Mouse (Mus musculus) cerebellum, adult 8-10 months (tissue): Measurements from ENCODE around the gene Mkrn1.
"Not testable (repeated sequence)": the region's sequence is repeated elsewhere in the genome, so short reads cannot be mapped to it uniquely, and the experiment has no call there.

Experiments
- DNase-seq: peaks from one replicate; pipeline ENCODE4 v3.0.0; 2022

Mkrn1 gene

GRCm38 (mm10) chr6:39419851-39420721 lies at the start of gene Mkrn1:
TSS of gene Mkrn1 (minus strand) at chr6:39420462.
- DNase-seq: peak; percentile 88

GRCm38 (mm10) chr6:39469427-39469826 lies 49.2 kb upstream of the Mkrn1 start:
- no peak for DNase-seq

GRCm38 (mm10) chr6:39462621-39463538 lies 42.6 kb upstream of the Mkrn1 start:
- DNase-seq: peak; percentile 80

- no peak for DNase-seq
These were observed 39.8 kb upstream of the Mkrn1 start for GRCm38 (mm10) chr6:39460040-39460439.

GRCm38 (mm10) chr6:39455339-39456160 lies 35.3 kb upstream of the Mkrn1 start:
- DNase-seq: no peak

GRCm38 (mm10) chr6:39454616-39455015 lies 34.4 kb upstream of the Mkrn1 start:
- DNase-seq: no peak

GRCm38 (mm10) chr6:39453564-39453963 lies 33.3 kb upstream of the Mkrn1 start:
- no peak for DNase-seq

GRCm38 (mm10) chr6:39451033-39451432 lies 30.8 kb upstream of the Mkrn1 start:
- DNase-seq: no peak

- no peak for DNase-seq
These were observed 30.3 kb upstream of the Mkrn1 start for GRCm38 (mm10) chr6:39450580-39450979.

- no peak for DNase-seq
These were observed 27.3 kb upstream of the Mkrn1 start for GRCm38 (mm10) chr6:39447429-39448185.

- DNase-seq: no peak
These were observed 25.7 kb upstream of the Mkrn1 start for GRCm38 (mm10) chr6:39445801-39446572.

- DNase-seq: no peak
These were observed 22.6 kb upstream of the Mkrn1 start for GRCm38 (mm10) chr6:39442786-39443287.

- DNase-seq: no peak
These were observed 19.9 kb upstream of the Mkrn1 start for GRCm38 (mm10) chr6:39440207-39440606.

- DNase-seq: not testable (repeated sequence)
These were observed 17.3 kb upstream of the Mkrn1 start for GRCm38 (mm10) chr6:39437519-39437918.

GRCm38 (mm10) chr6:39435875-39436274 lies 15.6 kb upstream of the Mkrn1 start:
- no peak for DNase-seq

GRCm38 (mm10) chr6:39434886-39435492 lies 14.7 kb upstream of the Mkrn1 start:
- DNase-seq: no peak

GRCm38 (mm10) chr6:39434111-39434885 lies 14.0 kb upstream of the Mkrn1 start:
- no peak for DNase-seq

- DNase-seq: no peak
These were observed 13.4 kb upstream of the Mkrn1 start for GRCm38 (mm10) chr6:39433701-39434100.

- no peak for DNase-seq
These were observed 12.9 kb upstream of the Mkrn1 start for GRCm38 (mm10) chr6:39433174-39433573.

- DNase-seq: no peak
These were observed 10.5 kb upstream of the Mkrn1 start for GRCm38 (mm10) chr6:39430722-39431121.
